Mouse (Mus musculus) heart, adult 2 months (tissue): ENCODE results near the gene Axl. TPM values are rescaled to one million over a fixed set of nuclear protein-coding genes. Genes with fewer than 3 reads are reported as not detected.

Source experiments
- DNase-seq, 2 experiments: peaks; one replicate each; pipeline ENCODE4 v3.0.0; 2021
- H3K27ac ChIP-seq: fragments of 200-600 bp; 2 replicates; pipeline ENCODE4 v1.8.1; 2022
- H3K27me3 ChIP-seq: fragments of 200-500 bp; 2 replicates; pipeline ENCODE4 v1.6.1; 2012; ENCODE audit warnings: mild to moderate bottlenecking, low read length, inconsistent platforms, mixed read lengths; ENCODE audit not compliant: control insufficient read depth, insufficient read depth
- H3K36me3 ChIP-seq: fragments of 200-500 bp; 2 replicates; pipeline ENCODE4 v1.6.1; 2012; ENCODE audit warnings: low read length, inconsistent platforms; ENCODE audit not compliant: control insufficient read depth, insufficient read depth
- H3K4me1 ChIP-seq: fragments of 200-500 bp; 2 replicates; pipeline ENCODE4 v1.6.1; 2011; ENCODE audit warnings: low read length; ENCODE audit not compliant: control insufficient read depth, insufficient read depth
- H3K4me3 ChIP-seq: fragments of 200-600 bp; 2 replicates; pipeline ENCODE4 v1.8.1; 2022
- H3K79me2 ChIP-seq: fragments of 200-500 bp; replicated peaks from 2 replicates; pipeline ENCODE4 v1.6.1; 2012; ENCODE audit warnings: mild to moderate bottlenecking, inconsistent platforms, low read length, moderate library complexity, mixed read lengths; ENCODE audit not compliant: control insufficient read depth, insufficient read depth
- H3K9ac ChIP-seq: fragments of 200-500 bp; 2 replicates; pipeline ENCODE4 v1.6.1; 2012; ENCODE audit warnings: low read depth, mild to moderate bottlenecking, control low read depth, inconsistent platforms, low read length, mixed read lengths
- CTCF ChIP-seq: fragments of 200-600 bp; IDR thresholded peaks from 2 replicates; pipeline ENCODE4 v1.8.1; 2022; ENCODE audit warnings: antibody characterized with exemption, mild to moderate bottlenecking, moderate library complexity
- EP300 ChIP-seq: fragments of 200-500 bp; IDR thresholded peaks from 2 replicates; pipeline ENCODE4 v1.6.1; 2011; ENCODE audit warnings: low read depth, low read length, control low read depth; ENCODE audit not compliant: insufficient read depth
- POLR2A ChIP-seq: fragments of 200-500 bp; IDR thresholded peaks from 2 replicates; pipeline ENCODE4 v1.6.1; 2011; ENCODE audit warnings: mild to moderate bottlenecking, low read depth, low read length, control low read depth; ENCODE audit not compliant: insufficient read depth
- WGBS: fragments of 180-500 bp; shearing (Covaris S2); methylation state at CpG from one replicate; pipeline ENCODE4 v1.1.7; 2018; 5-methylcytosine and 5-hydroxymethylcytosine counted together
- intact Hi-C: fragments of 180-260 bp; cut with DNase I; formaldehyde crosslinking; loops from one replicate; pipeline ENCODE4 v1.15.1; 2025
- polyA plus RNA-seq: library from polyadenylated mRNA; depleted of rRNA; stranded (reverse); fragments of >200 nt; gene quantifications from 2 replicates; pipeline ENCODE4 v1.2.3, GENCODE M21; 2012
- total RNA-seq, 2 experiments: library from RNA; stranded (reverse); gene quantifications; 2 replicates each; pipeline ENCODE4 v1.2.3; 2021

The Axl gene
- total and polyA plus RNA-seq, 3 experiments = 51.8 to 82.4 (median 75.0) TPM

GRCm38 (mm10) chr7:25754738-25755467, 33.6 kb downstream of the Axl start, which contains the start of gene Hnrnpul1:
Gene Hnrnpul1, minus strand, starts transcription at chr7:25754757.
- DNase-seq = peak; percentile 96 to 99
- Histone ChIP-seq H3K27me3 (no peaks in the 10 kb centered on the region), H3K27ac (peak within 1 kb of the TSS; percentile 96), H3K9ac (peak within 1 kb of the TSS; percentile 99), H3K79me2 (peaks cover 5% of the 10 kb centered on the region), H3K4me3 (peak within 1 kb of the TSS; percentile 71), H3K36me3 (peaks cover 19% of the 10 kb centered on the region), H3K4me1 (peaks cover 7% of the 10 kb centered on the region)
- intact Hi-C loops = loop anchor here (2.0 kb wide), 1 partner anchor 68 kb away; the partner anchor contains the start of gene Tgfb1
- under 1% methylated on average over 55 of the region's 55 CpGs for WGBS
- no peak for TF ChIP-seq EP300
- peak; percentile 65 for TF ChIP-seq POLR2A
- peak; percentile 57 for TF ChIP-seq CTCF

- Histone ChIP-seq H3K9ac (peak overlapping the region; percentile 99), H3K27me3 (no peaks in the 10 kb centered on the region), H3K4me1 (peaks cover 7% of the 10 kb centered on the region), H3K79me2 (peaks cover 5% of the 10 kb centered on the region), H3K36me3 (peaks cover 22% of the 10 kb centered on the region), H3K27ac (peak overlapping the region; percentile 96), H3K4me3 (peak overlapping the region; percentile 71)
- intact Hi-C loops = loop anchor here (2.0 kb wide), 1 partner anchor 68 kb away; the partner anchor contains the start of gene Tgfb1
- no peak for DNase-seq
- under 1% methylated on average over 30 of the region's 30 CpGs for WGBS
- no peak for TF ChIP-seq POLR2A
- TF ChIP-seq EP300 = no peak
- TF ChIP-seq CTCF = peak; percentile 49
Measured at GRCm38 (mm10) chr7:25754439-25754737, 34.1 kb downstream of the Axl start.

- intact Hi-C loops = loop anchor here (2.0 kb wide), 2 partner anchors 33 to 67 kb away; partner anchors contain the start of gene Tgfb1
- peak overlapping the region; percentile 96 for H3K27ac ChIP-seq
- H3K9ac ChIP-seq = peak overlapping the region; percentile 99
- H3K4me3 ChIP-seq = peak overlapping the region; percentile 71
- under 1% methylated on average over 46 of the region's 46 CpGs for WGBS
- H3K27me3 ChIP-seq = no peaks in the 10 kb centered on the region
- peaks cover 5% of the 10 kb centered on the region for H3K79me2 ChIP-seq
- TF ChIP-seq POLR2A (no peak), CTCF (no peak), EP300 (no peak)
- DNase-seq = peak in 1 of 2 experiments; percentile 27
- peaks cover 23% of the 10 kb centered on the region for H3K36me3 ChIP-seq
- H3K4me1 ChIP-seq = peaks cover 7% of the 10 kb centered on the region
Measured at GRCm38 (mm10) chr7:25753643-25754438, 34.7 kb downstream of the Axl start.

GRCm38 (mm10) chr7:25753076-25753475, 35.4 kb downstream of the Axl start:
- peak overlapping the region; percentile 96; the same call in 1 of the 2 replicates for H3K27ac ChIP-seq
- peaks cover 7% of the 10 kb centered on the region for H3K4me1 ChIP-seq
- TF ChIP-seq CTCF = no peak
- TF ChIP-seq EP300 = no peak
- no peak for TF ChIP-seq POLR2A
- intact Hi-C loops = loop anchor here (2.0 kb wide), 1 partner anchor 32 kb away; no protein-coding TSS in a partner anchor
- no peak overlapping the region; the same call in 1 of the 2 replicates for H3K9ac ChIP-seq
- no peak for DNase-seq
- H3K4me3 ChIP-seq = peak overlapping the region; percentile 71
- no peaks in the 10 kb centered on the region for H3K27me3 ChIP-seq
- H3K79me2 ChIP-seq = peaks cover 5% of the 10 kb centered on the region
- H3K36me3 ChIP-seq = peaks cover 23% of the 10 kb centered on the region

- Histone ChIP-seq H3K79me2 (no peaks in the 10 kb centered on the region), H3K36me3 (peaks cover 27% of the 10 kb centered on the region), H3K9ac (no peak overlapping the region), H3K27ac (peak overlapping the region; percentile 13; the same call in 1 of the 2 replicates), H3K4me3 (no peak overlapping the region), H3K4me1 (peaks cover 4% of the 10 kb centered on the region; the same call in 1 of the 2 replicates), H3K27me3 (no peaks in the 10 kb centered on the region)
- TF ChIP-seq CTCF (no peak), POLR2A (no peak), EP300 (no peak)
- intact Hi-C loops = no loop called here
- WGBS = 22% methylated on average over 3 of the region's 3 CpGs
- DNase-seq = no peak
Measured at GRCm38 (mm10) chr7:25746844-25747243, 41.7 kb downstream of the Axl start.

- H3K27me3 ChIP-seq = no peaks in the 10 kb centered on the region
- no peak overlapping the region for H3K4me3 ChIP-seq
- peaks cover 10% of the 10 kb centered on the region for H3K36me3 ChIP-seq
- 0 out of 2 replicates have a peak, but pooled peaks cover 2% of the 10 kb centered on the region for H3K79me2 ChIP-seq
- WGBS = 83% methylated on average over 3 of the region's 3 CpGs
- no peaks in the 10 kb centered on the region for H3K4me1 ChIP-seq
- TF ChIP-seq EP300 = no peak
- no peak for TF ChIP-seq CTCF
- no peak for TF ChIP-seq POLR2A
- no peak overlapping the region for H3K27ac ChIP-seq
- no peak for DNase-seq
- no peak overlapping the region for H3K9ac ChIP-seq
- intact Hi-C loops = no loop called here
Measured at GRCm38 (mm10) chr7:25738277-25738676, 50.2 kb downstream of the Axl start.
